Mouse (Mus musculus): ENCODE measurements at regions not wholly inside any gene's neighbourhood (a gene's known extent, or its start where the extent isn't known, plus 50 kb on each side); places are given as distances from the start of the nearest gene placed in this dataset.

- DNase-seq (ENCODE audit: low spot score in 2 of 2): no peak
Observed at GRCm38 (mm10) chr7:71873817-71874216, 432.6 kb downstream of the Mctp2 start.

GRCm38 (mm10) chr7:71872912-71873311 lies 433.5 kb downstream of the Mctp2 start:
- DNase-seq (ENCODE audit: low spot score in 2 of 2): no peak

GRCm38 (mm10) chr7:71867090-71867489 lies 439.3 kb downstream of the Mctp2 start:
- peak; percentile 53 to 75 for DNase-seq (ENCODE audit: low spot score in 2 of 2)

GRCm38 (mm10) chr7:71865371-71866166 lies 440.8 kb downstream of the Mctp2 start:
- no peak for DNase-seq (ENCODE audit: low spot score in 2 of 2)

GRCm38 (mm10) chr7:71852864-71853263 lies 453.5 kb downstream of the Mctp2 start:
- no peak for DNase-seq (ENCODE audit: low spot score in 2 of 2)

- DNase-seq (ENCODE audit: low spot score in 2 of 2): no peak
Observed at GRCm38 (mm10) chr7:71849174-71849573, 457.2 kb downstream of the Mctp2 start.

- DNase-seq (ENCODE audit: low spot score in 2 of 2): no peak
Observed at GRCm38 (mm10) chr7:71837845-71838244, 468.6 kb downstream of the Mctp2 start.

GRCm38 (mm10) chr7:71831790-71832525 lies 474.4 kb downstream of the Mctp2 start:
- DNase-seq (ENCODE audit: low spot score in 2 of 2): no peak

- DNase-seq (ENCODE audit: low spot score in 2 of 2): no peak
Observed at GRCm38 (mm10) chr7:71829567-71829966, 476.8 kb downstream of the Mctp2 start.

GRCm38 (mm10) chr7:71816138-71816537 lies 464.9 kb upstream of the Gm10295 start:
- peak; percentile 16 to 17 for DNase-seq (ENCODE audit: low spot score in 2 of 2)

- DNase-seq (ENCODE audit: low spot score in 2 of 2): no peak
Observed at GRCm38 (mm10) chr7:71794201-71794600, 442.9 kb upstream of the Gm10295 start.

GRCm38 (mm10) chr7:71788401-71788800 lies 437.1 kb upstream of the Gm10295 start:
- no peak for DNase-seq (ENCODE audit: low spot score in 2 of 2)

GRCm38 (mm10) chr7:71782496-71782895 lies 431.2 kb upstream of the Gm10295 start:
- no peak for DNase-seq (ENCODE audit: low spot score in 2 of 2)

- DNase-seq (ENCODE audit: low spot score in 2 of 2): no peak
Observed at GRCm38 (mm10) chr7:71749886-71750285, 398.6 kb upstream of the Gm10295 start.

- DNase-seq (ENCODE audit: low spot score in 2 of 2): no peak
Observed at GRCm38 (mm10) chr7:71746118-71746897, 395.0 kb upstream of the Gm10295 start.

GRCm38 (mm10) chr7:71728509-71728908 lies 377.2 kb upstream of the Gm10295 start:
- DNase-seq (ENCODE audit: low spot score in 2 of 2): no peak

GRCm38 (mm10) chr7:71708209-71708608 lies 356.9 kb upstream of the Gm10295 start:
- DNase-seq (ENCODE audit: low spot score in 2 of 2): no peak

- DNase-seq (ENCODE audit: low spot score in 2 of 2): no peak
Observed at GRCm38 (mm10) chr7:71706201-71706600, 354.9 kb upstream of the Gm10295 start.

- peak; percentile 12 to 25 for DNase-seq (ENCODE audit: low spot score in 2 of 2)
Observed at GRCm38 (mm10) chr7:71705426-71706050, 354.3 kb upstream of the Gm10295 start.

- no peak for DNase-seq (ENCODE audit: low spot score in 2 of 2)
Observed at GRCm38 (mm10) chr7:71704661-71705240, 353.5 kb upstream of the Gm10295 start.

Measured in right cerebral cortex, adult 2 months (tissue).